Comparison of ENCODE assay signal across 26 mouse cellular contexts in genomic region chr9:35468913-35469312, GRCm38 (mm10). TPM values are rescaled to one million over a fixed set of nuclear protein-coding genes. Genes with fewer than 3 reads are reported as not detected.
DNase-seq lines count a peak whose midpoint lies in the region; ATAC-seq and TF ChIP-seq lines count a peak whose summit lies in the region.
"Had no signal": no experiment of that assay in that cellular context is flagged by ENCODE, and none has a peak within 500 bp of the region (broad histone marks: within the 10 kb centered on the region; RNA-seq: fewer than 3 reads in every experiment).

No protein-coding gene starts in this region.

- in situ Hi-C loops in Patski (cut with MboI; ENCODE audit: low pct_unique_long_range_greater_than_20kb) = no loop called here

- POLR2A ChIA-PET in Patski (lab: Charles Lee) = no interaction called here

- ATAC-seq in Patski = peak; percentile 68
- ATAC-seq: activated CD4-positive, CD25-positive, alpha-beta regulatory T cell, adult 4 months; CD4-positive, CD25-positive, alpha-beta regulatory T cell, adult 4 months had no signal

- no peaks in the 10 kb centered on the region for H3K27me3 ChIP-seq in Patski
- H3K27me3 ChIP-seq: CH12.LX had no signal

- TF ChIP-seq CTCF in Patski (IDR thresholded peaks at IDR 0.05) = no peak

- peak; percentile 25 for DNase-seq in heart, adult 11 months
- DNase-seq in heart, postnatal 36 days = no peak
- DNase-seq in Patski (ENCODE audit: low read depth, low spot score) = peak; percentile 58
- peak; percentile 65 for DNase-seq in fibroblast of lung, adult 2 months (ENCODE audit: low read depth)
- DNase-seq in frontal cortex, postnatal 25 days (ENCODE audit: low spot score in 2 of 2) = no peak
- no peak for DNase-seq in layer of hippocampus, postnatal 36 days
- DNase-seq: adrenal gland, adult 2 months; adrenal gland, adult 8-10 months; adrenal gland, postnatal 10 days; adrenal gland, postnatal 14 days; adrenal gland, postnatal 25 days; adrenal gland, postnatal 36 days; B cell, adult 2 months; cerebellum, adult 11 months; cerebellum, adult 11-12 months; cerebellum, adult 18-20 months; cerebellum, adult 2 months had no signal

- intact Hi-C loops in heart, postnatal 36 days (cut with DNase I) = no loop called here

- CTCF ChIA-PET in Patski (lab: Charles Lee) = interaction anchor here (1.2 to 1.7 kb wide), 3 partner anchors 30 to 135 kb away, joined by 3 to 5 read pairs (median 3); no protein-coding TSS in a partner anchor

RNA-seq across cellular contexts. Expression of gene Cdon, which starts 48.0 kb away (rescaled TPM):
- 10 to 100 TPM; 13.3 to 16.2 TPM for total RNA-seq in heart, postnatal 36 days (2021)
- polyA plus RNA-seq in Patski (2021) = 35.7 TPM
- total RNA-seq in layer of hippocampus, postnatal 36 days (2021) = 10 to 100 TPM; 11.7 to 12.2 TPM

RNA-seq across cellular contexts. Expression of gene Gm1113, which starts 49.2 kb away (rescaled TPM):
- not detected for total RNA-seq in heart, postnatal 36 days (2021)
- not detected for polyA plus RNA-seq in Patski (2021)
- total RNA-seq in layer of hippocampus, postnatal 36 days (2021) = not detected
- total RNA-seq: adrenal gland, adult 18-20 months; adrenal gland, adult 2 months; adrenal gland, adult 8-10 months; adrenal gland, postnatal 10 days; adrenal gland, postnatal 14 days; adrenal gland, postnatal 25 days; adrenal gland, postnatal 36 days; adrenal gland, postnatal 4 days; CH12.LX; ES-E14; G1E; MEL had no signal
- polyA plus RNA-seq: activated CD4-positive, CD25-positive, alpha-beta regulatory T cell, adult 4 months; adrenal gland, adult 2 months; brain, embryonic 14.5 days; CD4-positive, CD25-positive, alpha-beta regulatory T cell, adult 4 months; cerebellum, adult 2 months; G1E had no signal

Comparison
In these comparisons a context has a peak if more than half of its experiments do, and no peak if none do; other contexts are left out.
1. DNase-seq: peak in heart, adult 11 months (single experiment), Patski (single experiment) and fibroblast of lung, adult 2 months (single experiment); none in heart, postnatal 36 days (0 of 2), frontal cortex, postnatal 25 days (0 of 2) and layer of hippocampus, postnatal 36 days (0 of 2).